Mouse (Mus musculus) layer of hippocampus, adult 2 months (tissue): ENCODE measurements around the gene Cntn6. TPM values are rescaled to one million over a fixed set of nuclear protein-coding genes. Genes with fewer than 3 reads are reported as not detected.

Experiments
- DNase-seq, 2 experiments: peaks; one replicate each; pipeline ENCODE4 v3.0.0; 2022; ENCODE audit warnings: low spot score in 2 of 2
- H3K27ac ChIP-seq: fragments of 200-600 bp; 2 replicates; pipeline ENCODE4 v1.8.1; 2022
- H3K4me3 ChIP-seq: fragments of 200-600 bp; 2 replicates; pipeline ENCODE4 v1.8.1; 2022; ENCODE audit warnings: mild to moderate bottlenecking
- CTCF ChIP-seq: fragments of 200-600 bp; conservative IDR thresholded peaks from 2 replicates; pipeline ENCODE4 v1.8.1; 2022; ENCODE audit warnings: antibody characterized with exemption, mild to moderate bottlenecking, moderate library complexity
- total RNA-seq, 2 experiments: library from RNA; stranded (reverse); gene quantifications; 2 replicates each; pipeline ENCODE4 v1.2.3; 2021

The Cntn6 gene
- total RNA-seq, 2 experiments from 2014 or later, result 5.8 to 6.5 TPM

- Histone ChIP-seq H3K27ac (no peak overlapping the region), H3K4me3 (no peak overlapping the region)
- DNase-seq, result no peak
Measured at GRCm38 (mm10) chr6:104815610-104816009, 323.0 kb downstream of the Cntn6 start.

GRCm38 (mm10) chr6:104879711-104880110, 387.1 kb downstream of the Cntn6 start:
- no peak overlapping the region for H3K27ac ChIP-seq
- no peak for DNase-seq
- no peak overlapping the region for H3K4me3 ChIP-seq
- no peak for TF ChIP-seq CTCF

More at GRCm38 (mm10) chr6:104815610-104816009, 323.0 kb downstream of the Cntn6 start:
- no peak for TF ChIP-seq CTCF

GRCm38 (mm10) chr6:104884021-104884420, 391.4 kb downstream of the Cntn6 start:
- no peak overlapping the region for H3K27ac ChIP-seq
- no peak for DNase-seq
- no peak overlapping the region for H3K4me3 ChIP-seq
- TF ChIP-seq CTCF, result no peak

DNA sequence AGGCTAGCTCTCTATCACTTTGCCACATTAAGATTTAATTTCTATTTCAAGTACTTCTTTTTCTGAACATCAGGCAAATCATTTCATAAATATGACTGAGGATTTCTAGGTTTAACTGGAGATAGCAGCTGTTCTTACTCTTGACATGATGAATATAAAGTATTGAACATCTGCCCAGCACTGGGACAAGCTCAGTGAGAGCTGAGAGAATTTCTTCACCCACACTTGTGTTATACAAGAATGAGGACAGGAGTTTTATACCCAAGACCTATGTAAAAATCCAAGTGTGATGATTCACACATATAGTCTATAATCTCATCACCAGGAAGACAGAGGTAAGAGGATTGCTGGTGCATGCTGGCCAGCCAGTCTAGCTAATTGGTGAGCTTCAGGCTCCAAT, 393.2 kb downstream of the Cntn6 start:
- Histone ChIP-seq H3K4me3 (no peak overlapping the region), H3K27ac (no peak overlapping the region)
- DNase-seq, result no peak
- no peak for TF ChIP-seq CTCF

GRCm38 (mm10) chr6:104891071-104891470, 398.5 kb downstream of the Cntn6 start:
- no peak overlapping the region for H3K27ac ChIP-seq
- DNase-seq, result peak in 1 of 2 experiments; percentile 67
- TF ChIP-seq CTCF, result no peak

More at GRCm38 (mm10) chr6:104891071-104891470, 398.5 kb downstream of the Cntn6 start:
- H3K4me3 ChIP-seq, result no peak overlapping the region
